ENCODE assay signal across 9 mouse cellular contexts in genomic region chr1:72806044-72806584, GRCm38 (mm10). TPM values are rescaled to one million over a fixed set of nuclear protein-coding genes. Genes with fewer than 3 reads are reported as not detected.
DNase-seq lines count a peak whose midpoint lies in the region; ATAC-seq and TF ChIP-seq lines count a peak whose summit lies in the region.
"Had no signal": no experiment of that assay in that cellular context is flagged by ENCODE, and none has a peak within 500 bp of the region (broad histone marks: within the 10 kb centered on the region; RNA-seq: fewer than 3 reads in every experiment).

No protein-coding gene starts in this region.

- no peak for TF ChIP-seq CTCF in E14TG2a.4 (conservative IDR thresholded peaks at IDR 0.05; ENCODE audit: low read length)

- peak overlapping the region; percentile 43; the same call in 1 of the 2 replicates for H3K9ac ChIP-seq in hindbrain, embryonic 13.5 days
- peak overlapping the region; percentile 19; the same call in 1 of the 2 replicates for H3K9ac ChIP-seq in midbrain, embryonic 13.5 days (replicated peaks)

- peak; percentile 80 for DNase-seq in embryo, embryonic 10.5 days (ENCODE audit: low spot score)
- DNase-seq in kidney, adult 8-10 months, result no peak
- no peak for DNase-seq in left cerebral cortex, adult 11 months (ENCODE audit: low spot score)
- DNase-seq in T-cell, adult 2 months (ENCODE audit: low spot score), result no peak
- DNase-seq: thymus, postnatal 25 days had no signal

- H3K36me3 ChIP-seq in E14TG2a.4 (ENCODE audit: insufficient read depth, low read length), result no peaks in the 10 kb centered on the region
- H3K36me3 ChIP-seq in hindbrain, embryonic 13.5 days, result no peaks in the 10 kb centered on the region
- H3K36me3 ChIP-seq in midbrain, embryonic 13.5 days, result no peaks in the 10 kb centered on the region

- peaks cover 9% of the 10 kb centered on the region; the same call in 1 of the 2 replicates for H3K9me3 ChIP-seq in E14TG2a.4 (ENCODE audit: low read length)
- no peaks in the 10 kb centered on the region; the same call in 1 of the 2 replicates for H3K9me3 ChIP-seq in hindbrain, embryonic 13.5 days
- H3K9me3 ChIP-seq in midbrain, embryonic 13.5 days, result 0 out of 2 replicates have a peak, but pooled peaks cover 5% of the 10 kb centered on the region

- 5% methylated on average over 11 of the region's 11 CpGs for WGBS in hindbrain, embryonic 13.5 days
- 4% methylated on average over 11 of the region's 11 CpGs for WGBS in midbrain, embryonic 13.5 days

- no peaks in the 10 kb centered on the region for H3K27me3 ChIP-seq in E14TG2a.4 (ENCODE audit: insufficient read depth, low read length)
- H3K27me3 ChIP-seq in hindbrain, embryonic 13.5 days, result no peaks in the 10 kb centered on the region
- no peaks in the 10 kb centered on the region for H3K27me3 ChIP-seq in midbrain, embryonic 13.5 days

- ATAC-seq in hindbrain, embryonic 13.5 days (ENCODE audit: low FRiP score), result peak; percentile 68
- peak; percentile 82 for ATAC-seq in midbrain, embryonic 13.5 days
- ATAC-seq in granulocyte monocyte progenitor cell, adult 5-6 weeks (replicated peaks; ENCODE audit: poor library complexity, severe bottlenecking), result no peak

- H3K4me2 ChIP-seq in hindbrain, embryonic 13.5 days, result peak overlapping the region; percentile 13; the same call in 1 of the 2 replicates
- 0 out of 2 replicates have a peak overlapping the region, but pooled peaks have one; percentile 7 for H3K4me2 ChIP-seq in midbrain, embryonic 13.5 days (replicated peaks)

- peak overlapping the region; percentile 54 for H3K4me3 ChIP-seq in E14TG2a.4 (replicated peaks; ENCODE audit: low read length)
- H3K4me3 ChIP-seq in hindbrain, embryonic 13.5 days, result no peak overlapping the region
- no peak overlapping the region for H3K4me3 ChIP-seq in midbrain, embryonic 13.5 days (replicated peaks)

- H3K27ac ChIP-seq in hindbrain, embryonic 13.5 days, result peak overlapping the region; percentile 53; the same call in 1 of the 2 replicates
- H3K27ac ChIP-seq in midbrain, embryonic 13.5 days, result peak overlapping the region; percentile 77

- peaks cover 63% of the 10 kb centered on the region for H3K4me1 ChIP-seq in E14TG2a.4 (replicated peaks; ENCODE audit: low read depth, low read length)
- H3K4me1 ChIP-seq in hindbrain, embryonic 13.5 days (replicated peaks), result peaks cover 26% of the 10 kb centered on the region
- H3K4me1 ChIP-seq in midbrain, embryonic 13.5 days (replicated peaks), result peaks cover 25% of the 10 kb centered on the region

RNA-seq across cellular contexts. Expression of gene Igfbp2, which starts 18.2 kb away (rescaled TPM):
- polyA plus RNA-seq in hindbrain, embryonic 13.5 days (2015; fragmentation: Nextera tagmentation; extraction: Ambion mirVana), result 392 and 465 TPM in 2 replicates
- 294 and 385 TPM in 2 replicates for polyA plus RNA-seq in midbrain, embryonic 13.5 days (2015; fragmentation: Nextera tagmentation; extraction: Ambion mirVana)
- not detected in 2 replicates for total RNA-seq in granulocyte monocyte progenitor cell, adult 5-6 weeks (2014; fragmentation: Nextera tagmentation)
- total RNA-seq in granulocyte monocyte progenitor cell, adult 5-6 weeks (2017), result not detected in 2 replicates
